Mouse (Mus musculus): ENCODE data around the gene Ppp6r2. TPM values are rescaled to one million over a fixed set of nuclear protein-coding genes. Genes with fewer than 3 reads are reported as not detected.

Ppp6r2 gene
- polyA plus RNA-seq, 1 experiment, result 29.1 TPM

DNA sequence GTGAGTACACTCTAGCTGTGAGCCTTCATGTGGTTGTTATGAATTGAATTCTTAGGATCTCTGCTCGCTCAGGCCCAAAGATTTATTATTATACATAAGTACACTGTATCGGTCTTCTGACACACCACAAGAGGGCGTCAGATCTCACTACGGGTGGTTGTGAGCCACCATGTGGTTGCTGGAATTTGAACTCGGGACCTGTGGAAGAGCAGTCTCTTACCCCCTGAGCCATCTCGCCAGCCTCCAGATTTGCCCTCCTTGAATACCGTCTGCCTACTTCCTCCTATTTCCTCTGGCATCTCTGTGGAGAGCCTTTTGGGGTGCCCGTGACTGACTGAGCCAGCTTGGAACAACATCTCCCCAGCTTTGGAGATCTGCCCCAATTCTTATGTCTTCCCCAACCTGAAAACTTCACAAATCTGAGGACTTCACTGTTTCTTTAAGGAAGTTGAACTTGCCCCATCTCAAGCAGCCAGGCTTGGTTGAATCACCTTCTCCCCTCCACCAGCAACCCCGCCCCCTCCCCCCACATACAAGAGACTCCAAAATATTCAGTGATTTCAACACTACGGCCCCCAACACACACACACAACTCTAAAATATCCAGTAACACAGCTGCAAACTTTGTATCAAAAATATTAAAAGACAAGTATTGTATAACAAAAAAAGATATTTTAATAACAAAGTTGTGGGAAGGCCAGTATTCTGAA lies 29.6 kb upstream of the Ppp6r2 start:
- DNase-seq (ENCODE audit: low spot score), result no peak

DNA sequence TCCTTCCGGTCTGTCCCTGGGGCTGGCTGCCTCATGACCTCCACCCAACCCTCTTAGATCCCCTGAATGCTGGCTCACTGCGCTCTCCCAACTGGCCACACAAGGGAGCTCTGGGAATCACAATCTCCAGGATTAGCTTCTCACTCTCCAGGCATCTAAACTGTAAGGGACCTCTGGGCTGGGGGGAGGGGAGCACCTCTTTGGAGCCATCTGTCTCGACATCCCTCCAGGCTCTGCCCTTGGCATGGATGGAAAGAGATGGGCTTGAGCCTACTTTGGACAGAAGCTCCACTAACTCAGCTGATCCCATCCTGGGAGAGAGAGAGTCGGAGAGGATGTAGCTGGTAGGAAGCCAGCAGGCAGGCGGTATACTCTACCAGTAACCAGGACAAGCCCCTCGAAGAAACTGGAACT lies 29.0 kb upstream of the Ppp6r2 start:
- no peak for DNase-seq (ENCODE audit: low spot score)

DNA sequence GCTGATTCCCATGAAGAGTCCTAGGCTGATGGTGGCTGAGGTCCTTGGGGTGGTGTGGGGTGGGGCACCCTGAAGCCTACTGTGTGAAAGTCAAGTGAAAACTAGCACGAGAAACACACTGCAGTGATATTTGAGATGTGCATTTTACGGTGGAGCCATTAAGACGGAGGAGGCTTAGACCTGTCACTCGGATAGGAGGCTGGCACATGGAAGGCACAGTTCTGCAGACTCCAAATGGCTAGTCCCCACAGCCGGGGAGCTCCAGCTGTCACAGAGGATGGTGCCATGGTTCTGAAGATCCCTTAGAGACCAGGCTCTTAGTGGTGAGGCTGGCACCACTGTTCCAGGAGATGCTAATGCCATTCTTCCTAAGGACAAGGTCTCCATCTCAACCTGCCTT lies 28.5 kb upstream of the Ppp6r2 start:
- no peak for DNase-seq (ENCODE audit: low spot score)

DNA sequence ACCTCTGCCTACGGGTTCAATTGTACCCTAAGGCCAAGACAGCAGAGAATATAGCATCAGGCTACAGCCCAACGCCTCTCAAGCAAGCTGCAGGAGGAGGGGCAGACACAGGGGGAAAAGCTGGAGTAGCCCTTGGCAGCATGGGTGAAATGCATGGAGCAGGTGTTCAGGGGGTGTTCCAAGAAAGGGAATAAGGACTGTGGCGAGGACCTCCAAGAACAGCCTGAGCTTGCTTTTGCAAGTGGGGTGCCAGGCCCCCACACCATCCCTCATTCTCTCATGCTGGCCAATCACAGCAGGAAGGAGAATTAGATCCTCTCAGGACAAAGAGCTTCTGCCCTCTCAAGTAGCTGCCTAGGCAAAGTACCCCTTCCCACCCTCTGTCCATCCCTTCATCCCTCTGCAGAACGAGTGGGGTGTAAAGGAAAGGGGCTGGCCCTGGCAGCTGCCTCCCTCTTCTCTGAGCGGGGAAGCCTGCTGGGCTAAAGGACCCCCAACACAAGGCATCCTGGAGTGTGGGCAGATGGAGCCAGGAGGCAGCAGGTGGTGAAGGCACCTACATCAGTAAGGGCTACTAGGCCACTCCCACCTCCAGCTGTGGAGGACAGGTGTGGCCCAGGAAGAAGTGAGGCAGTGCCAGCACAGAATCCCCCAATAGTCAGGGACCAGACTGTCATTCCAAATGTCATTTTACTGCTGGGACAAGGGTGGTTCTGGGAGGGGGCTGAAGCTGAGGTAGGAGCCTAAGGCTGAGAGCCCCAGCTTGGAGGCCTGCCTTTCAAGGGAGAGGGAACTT lies 27.0 kb upstream of the Ppp6r2 start:
- DNase-seq (ENCODE audit: low spot score), result no peak

DNA sequence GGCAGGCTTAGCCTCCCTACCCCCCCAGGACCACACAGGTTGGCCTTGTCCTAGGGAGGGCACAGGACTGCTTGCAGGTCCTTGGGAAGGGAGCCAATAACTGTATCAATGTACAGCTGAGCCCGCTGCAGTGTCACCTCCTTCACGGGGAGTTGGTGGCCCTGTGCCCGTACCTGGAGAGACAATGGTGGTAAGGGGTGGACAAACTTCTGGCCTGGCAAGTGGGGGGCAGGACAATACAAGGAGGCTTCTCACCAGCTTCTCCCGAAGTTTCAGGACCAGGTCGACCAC lies 26.5 kb upstream of the Ppp6r2 start:
- DNase-seq (ENCODE audit: low spot score), result no peak

DNA sequence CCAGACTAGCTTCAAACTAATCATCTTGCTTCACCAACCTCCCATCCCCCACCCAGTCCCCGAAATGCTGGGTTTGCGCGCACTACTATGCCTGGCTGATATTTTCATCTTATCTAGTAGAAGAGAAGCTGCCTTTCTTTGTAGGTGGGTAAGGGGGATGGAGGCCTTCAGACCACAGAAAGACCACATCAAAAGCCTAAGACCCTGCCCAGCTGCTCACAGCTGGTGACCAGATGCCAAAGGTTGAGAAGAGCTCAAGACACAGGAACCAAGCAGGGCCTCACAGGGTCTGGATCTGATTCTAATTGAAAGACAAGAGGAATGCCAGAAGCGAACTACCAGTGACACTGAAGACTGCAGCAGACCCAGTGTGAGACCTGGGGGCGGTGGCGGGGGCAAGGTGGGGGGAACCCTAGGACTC lies 16.1 kb upstream of the Ppp6r2 start:
- no peak for DNase-seq (ENCODE audit: low spot score)

DNA sequence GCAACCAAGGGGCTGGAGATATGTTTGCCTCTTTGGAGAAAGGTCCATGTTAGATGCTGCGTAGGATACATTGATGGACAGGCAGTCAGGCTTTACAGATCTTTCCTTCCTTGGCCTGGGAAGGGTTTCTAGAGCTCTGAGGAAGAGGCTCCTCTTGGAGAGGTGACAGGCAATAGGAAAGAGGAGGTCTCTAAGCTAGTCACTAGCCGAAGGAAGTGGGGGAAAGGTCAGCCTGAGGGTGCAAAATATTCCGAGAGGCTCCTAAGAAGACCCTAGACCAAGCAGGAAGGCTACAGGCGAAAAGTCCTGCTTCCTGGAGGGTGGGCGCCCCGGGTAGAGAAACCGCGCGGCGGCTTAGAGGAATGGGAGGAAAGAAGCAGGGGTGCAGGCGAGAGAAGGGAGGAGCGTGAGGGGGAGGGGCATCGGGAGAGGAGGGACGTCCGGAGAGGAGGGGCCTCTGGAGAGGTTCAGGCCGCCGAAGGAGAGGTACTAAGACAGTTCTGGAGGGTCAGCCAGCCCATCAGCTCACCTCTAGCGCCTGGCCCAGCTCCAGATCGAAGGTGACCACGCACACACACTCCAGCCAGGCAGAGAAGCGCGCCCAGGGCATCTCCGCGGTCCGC lies 15.6 kb upstream of the Ppp6r2 start:
- DNase-seq (ENCODE audit: low spot score), result peak; percentile 80

DNA sequence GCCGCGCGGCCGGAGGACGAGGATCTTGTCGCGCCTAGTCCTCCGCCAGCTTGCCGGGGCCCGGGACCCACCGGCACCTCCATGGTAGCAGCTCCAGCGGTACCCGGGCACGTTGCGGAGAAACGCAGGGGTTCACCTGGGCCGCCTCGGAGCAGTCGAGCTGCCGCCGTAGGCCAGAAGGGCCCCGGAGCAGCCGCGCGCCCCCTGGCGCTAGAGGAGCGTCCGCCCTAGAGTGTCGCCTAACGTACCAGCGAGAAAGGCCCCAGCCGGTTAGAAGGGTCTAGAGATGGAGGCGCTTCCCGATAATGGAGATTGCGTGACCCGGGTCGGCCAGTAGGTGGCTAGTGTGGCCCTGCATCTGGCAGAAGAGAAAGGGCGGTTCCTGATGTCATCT lies 15.0 kb upstream of the Ppp6r2 start, which contains the start of gene Dennd6b:
Gene Dennd6b, minus strand, starts transcription at position 184 of the 394 bp plus-strand sequence.
- peak; percentile 90 for DNase-seq (ENCODE audit: low spot score)

DNA sequence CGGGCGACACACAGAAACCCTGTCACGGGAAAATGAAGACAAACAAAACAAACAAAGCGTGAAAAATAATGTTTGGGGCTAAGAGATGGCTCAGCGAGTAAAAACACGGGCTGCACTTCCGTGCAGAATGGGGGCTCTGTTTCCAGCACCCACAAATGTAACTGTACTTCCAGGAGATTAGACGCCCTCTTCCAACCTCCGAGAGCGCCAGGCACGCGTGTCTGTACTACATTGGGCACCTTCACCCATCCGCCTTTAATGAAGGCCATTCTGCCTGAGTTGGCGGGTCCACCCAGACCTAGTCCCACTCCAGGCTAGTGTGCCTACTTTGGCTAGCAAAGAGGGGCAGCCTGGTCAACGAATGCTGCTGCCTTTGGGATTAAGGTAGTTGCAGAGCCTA lies 14.3 kb upstream of the Ppp6r2 start:
- no peak for DNase-seq (ENCODE audit: low spot score)

DNA sequence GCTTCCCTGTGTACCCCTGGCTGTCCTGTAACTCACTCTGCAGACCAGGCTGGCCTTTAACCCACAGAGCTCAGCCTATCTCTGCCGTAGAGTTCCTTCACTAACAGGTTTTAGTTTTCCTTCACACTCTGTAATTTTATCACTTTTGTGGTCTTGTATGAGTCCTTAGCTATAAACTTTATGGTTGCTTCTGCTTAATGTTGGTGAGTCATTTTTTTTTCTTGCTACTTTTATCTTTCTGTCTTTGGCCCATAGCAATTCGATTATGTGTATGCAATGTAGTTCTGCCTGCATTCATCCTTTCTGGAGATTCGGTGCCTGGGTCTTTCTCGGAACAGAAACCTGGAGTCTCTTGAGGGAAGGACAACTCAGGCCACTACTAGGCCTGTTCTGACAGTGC lies 3.9 kb upstream of the Ppp6r2 start:
- DNase-seq (ENCODE audit: low spot score), result no peak

DNA sequence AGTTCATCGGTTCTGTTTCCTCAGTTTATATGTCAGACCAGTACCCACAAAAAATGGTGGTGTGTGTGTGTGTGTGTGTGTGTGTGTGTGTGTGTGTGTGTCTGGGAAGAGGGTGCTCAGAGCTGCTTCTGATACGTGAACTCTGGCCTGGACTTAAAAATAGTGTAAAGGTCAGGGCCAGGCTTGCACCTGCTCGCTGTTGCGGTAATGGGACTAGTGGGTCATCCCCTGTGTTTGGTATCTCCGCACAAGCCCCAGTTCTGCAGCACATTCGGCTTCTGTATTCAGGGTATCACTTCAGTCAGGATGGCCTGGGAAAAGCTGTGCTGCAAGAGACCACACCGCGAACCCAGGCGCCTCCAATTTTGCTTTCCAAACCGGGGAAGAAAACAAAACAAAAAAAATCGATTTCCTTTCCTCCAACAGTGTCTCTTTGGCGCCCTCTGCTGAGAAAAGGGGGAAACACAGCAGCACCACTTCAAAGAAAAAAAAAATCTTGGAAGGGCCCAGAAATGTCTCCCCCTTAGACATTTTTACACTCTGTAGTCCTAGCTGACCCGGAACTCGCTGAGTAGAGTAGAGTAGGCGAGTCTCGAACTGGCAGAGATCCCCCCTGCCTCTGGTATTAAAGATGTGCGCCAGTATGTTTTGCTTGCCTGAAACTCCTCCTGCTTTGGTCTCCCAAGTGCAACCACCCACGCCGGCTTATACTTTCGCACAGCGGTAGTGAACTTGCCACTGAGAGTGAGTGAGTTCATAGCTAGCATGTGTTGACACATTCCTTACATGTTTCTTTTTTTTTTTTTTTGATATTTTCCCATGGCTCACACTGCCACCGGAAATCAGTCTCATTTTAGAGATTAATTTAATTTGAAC lies 1.2 kb upstream of the Ppp6r2 start:
- DNase-seq (ENCODE audit: low spot score), result peak; percentile 63

DNA sequence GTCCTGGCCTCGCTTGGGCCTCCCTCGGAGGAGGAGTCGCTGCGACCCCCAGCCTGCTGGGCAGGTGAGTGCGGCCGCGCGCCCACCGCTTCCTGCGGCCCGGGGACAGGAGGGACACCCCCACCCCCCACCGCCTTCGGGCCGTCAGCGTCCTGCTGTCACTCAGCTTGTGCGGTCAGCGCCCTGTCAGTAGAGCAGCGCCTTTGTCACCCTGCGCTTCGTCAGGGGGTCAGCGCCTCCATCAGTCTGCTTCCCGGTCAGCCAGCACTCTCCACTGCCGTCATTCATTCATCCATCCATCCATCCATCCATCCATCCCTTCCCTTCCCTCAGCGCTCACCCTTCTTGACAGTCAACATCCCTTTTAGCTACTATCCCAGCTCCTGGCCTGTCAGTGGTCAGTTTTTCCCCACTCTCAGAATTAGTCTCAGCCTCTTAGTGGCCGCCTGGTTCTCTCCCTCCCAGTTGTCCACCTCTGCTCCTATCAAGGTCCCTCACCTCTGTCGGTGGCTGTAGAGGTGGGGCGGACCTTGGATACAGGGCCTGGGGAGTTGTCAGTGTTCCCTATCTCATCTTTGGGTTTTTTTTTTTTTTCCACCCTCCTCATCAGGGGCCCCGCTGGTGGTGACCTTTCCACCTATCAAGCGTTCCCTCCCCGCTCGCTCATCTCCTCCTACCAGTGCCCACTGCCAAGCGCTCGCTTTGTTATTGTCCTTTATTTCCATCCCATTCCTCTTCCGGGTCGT lies 536 bp downstream of the Ppp6r2 start:
- DNase-seq (ENCODE audit: low spot score), result no peak

DNA sequence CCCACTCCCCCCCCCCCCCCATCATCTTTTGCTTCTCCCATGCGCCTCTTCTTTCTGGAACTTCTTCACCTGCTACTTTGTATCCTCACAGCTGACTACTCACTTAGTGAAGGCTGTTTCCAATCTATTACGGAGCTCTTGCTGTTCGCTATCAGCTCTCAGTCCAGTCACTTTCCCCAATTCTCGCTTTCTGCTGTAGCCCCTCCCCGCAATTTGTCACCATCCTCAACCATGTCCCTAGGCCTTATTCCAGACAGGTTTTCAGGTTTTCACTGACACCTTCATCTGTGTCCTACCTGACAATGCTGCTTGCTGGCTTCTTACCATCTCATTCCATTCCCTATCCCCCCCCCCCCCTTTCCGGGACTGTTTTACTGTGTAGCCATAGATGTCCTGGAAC lies 1.1 kb downstream of the Ppp6r2 start:
- DNase-seq (ENCODE audit: low spot score), result no peak

DNA sequence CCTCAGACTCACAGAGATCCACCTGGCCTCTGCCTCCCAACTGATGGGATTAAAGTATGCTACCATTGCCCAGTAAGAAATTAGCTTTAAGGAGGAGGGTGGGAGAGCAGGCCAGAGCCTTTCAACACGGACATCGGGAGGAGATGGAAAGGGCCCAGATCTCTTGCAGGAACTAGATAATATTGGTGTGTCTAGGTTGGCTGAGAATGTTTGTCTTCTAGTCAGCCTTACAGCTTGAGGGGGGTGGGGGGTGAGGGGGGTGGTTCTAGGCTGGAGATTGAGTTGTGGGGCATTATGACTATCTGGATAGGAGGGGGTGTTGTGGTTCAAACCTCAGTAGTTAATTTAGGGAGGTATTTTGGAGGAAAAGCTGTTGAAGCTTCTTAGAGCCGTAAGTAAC lies 2.2 kb downstream of the Ppp6r2 start:
- no peak for DNase-seq (ENCODE audit: low spot score)

DNA sequence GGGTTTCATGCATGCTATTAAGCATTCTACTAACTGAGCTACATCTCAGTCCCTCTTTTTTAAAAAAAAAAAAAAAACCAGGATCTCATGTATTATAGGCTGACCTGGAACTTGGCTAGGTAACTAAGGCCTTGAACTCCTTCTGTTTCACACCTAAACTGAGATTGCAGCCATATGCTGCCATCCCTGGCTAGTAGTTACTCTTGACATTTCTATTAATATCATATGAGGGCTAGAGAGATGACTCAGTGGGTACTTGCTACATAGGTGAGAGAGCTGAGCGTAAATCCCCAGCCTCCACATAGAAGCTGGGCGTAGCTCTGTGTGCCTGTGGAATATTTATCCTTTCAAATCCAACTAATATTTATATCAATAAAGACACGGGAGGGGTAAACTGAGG lies 3.6 kb downstream of the Ppp6r2 start:
- DNase-seq (ENCODE audit: low spot score), result no peak

DNA sequence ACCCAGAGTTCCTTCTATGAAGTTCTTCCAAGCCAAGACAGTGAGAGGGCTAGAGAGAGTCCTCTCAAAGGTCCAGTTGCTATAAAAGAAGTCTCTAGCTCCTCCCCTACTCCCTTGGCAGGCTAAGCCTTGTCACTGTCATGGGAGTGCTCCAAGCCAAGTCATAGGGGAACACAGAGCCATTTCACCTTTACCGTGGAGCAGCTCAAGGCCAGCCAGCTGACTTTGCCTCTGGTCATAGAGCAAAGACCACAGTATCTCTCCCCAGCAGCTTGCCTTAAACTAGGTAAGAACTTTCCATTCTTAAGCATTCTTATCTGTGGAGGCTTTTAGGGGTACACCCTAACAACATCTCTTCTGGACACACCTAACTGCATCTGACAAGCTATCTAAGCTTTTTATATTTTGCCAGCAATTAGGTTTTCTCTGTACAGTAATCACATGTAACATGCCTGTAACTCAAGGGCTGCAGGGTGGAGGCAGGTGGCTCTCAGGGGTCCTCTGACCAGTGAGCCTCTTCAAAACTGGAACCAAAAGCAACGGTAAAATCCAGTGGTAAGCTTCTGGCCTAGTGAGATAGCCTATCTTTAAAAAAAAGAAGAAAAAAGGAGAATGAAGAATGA lies 4.4 kb downstream of the Ppp6r2 start:
- DNase-seq (ENCODE audit: low spot score), result no peak

DNA sequence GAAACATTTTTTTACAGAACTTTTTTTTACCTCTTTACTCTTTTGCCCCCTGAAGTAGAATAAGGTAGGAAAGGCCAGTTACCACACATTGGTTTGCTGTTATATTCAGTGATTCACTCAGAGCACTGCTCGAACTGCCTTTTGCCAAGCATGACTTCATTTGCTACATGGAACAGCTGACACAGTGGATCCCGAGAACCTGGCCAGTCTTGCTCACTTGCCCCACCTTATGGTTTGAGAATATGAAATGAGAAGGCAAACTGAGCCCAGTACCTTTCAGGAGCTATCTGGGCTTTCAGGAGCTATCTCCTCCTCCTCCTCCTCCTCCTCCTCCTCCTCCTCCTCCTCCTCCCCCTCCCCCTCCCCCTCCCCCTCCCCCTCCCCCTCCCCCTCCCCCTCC lies 22.2 kb downstream of the Ppp6r2 start:
- no peak for DNase-seq (ENCODE audit: low spot score)

DNA sequence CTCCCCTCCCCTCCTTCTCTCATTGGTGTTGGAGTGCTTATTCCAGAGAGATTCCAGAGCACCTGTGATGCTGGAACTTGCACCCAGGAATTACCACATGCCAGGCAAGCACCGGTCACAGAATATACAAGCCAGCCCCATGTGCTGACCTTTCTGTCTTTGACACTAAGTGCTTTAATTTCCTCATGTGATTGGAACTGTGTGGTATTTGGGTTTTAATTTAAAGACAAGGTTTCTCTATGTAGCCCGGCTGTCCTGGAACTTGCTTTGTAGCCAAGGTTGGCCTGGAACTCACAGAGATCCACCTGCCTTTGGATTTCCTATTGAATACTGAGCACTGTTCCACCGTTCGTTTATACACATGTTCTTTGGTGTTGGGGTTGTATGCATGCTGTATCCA lies 22.7 kb downstream of the Ppp6r2 start:
- no peak for DNase-seq (ENCODE audit: low spot score)

DNA sequence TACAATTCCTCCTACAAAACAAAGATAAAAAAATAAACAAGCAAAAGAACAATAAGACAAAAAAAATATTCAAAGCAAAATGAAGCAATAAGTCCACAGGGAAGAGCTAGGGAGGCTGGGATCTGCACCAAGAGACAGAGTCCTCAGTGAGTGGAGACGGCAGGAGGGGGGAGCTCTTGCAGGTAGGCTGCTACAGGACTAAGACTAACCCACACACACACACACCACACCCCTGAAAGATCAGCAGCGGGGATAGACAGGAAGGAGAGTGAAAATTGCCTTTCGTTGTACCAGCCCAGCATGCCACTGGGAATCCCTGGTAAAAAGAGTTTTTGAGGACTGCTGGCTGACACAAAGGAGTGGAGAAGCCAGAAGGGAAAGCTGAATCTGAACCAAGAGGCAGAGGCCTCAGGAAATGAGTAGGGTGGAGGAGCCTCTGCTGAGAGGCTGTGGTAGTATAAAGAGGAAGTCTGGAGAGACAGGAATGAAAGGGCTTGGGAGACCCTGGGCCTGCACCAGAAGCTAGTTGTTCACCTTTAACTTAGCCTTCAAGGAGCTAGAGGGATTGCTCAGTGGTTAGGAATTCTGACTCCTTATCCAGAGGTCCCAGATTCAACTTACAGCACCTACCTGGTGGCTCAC lies 28.5 kb downstream of the Ppp6r2 start:
- no peak for DNase-seq (ENCODE audit: low spot score)

DNA sequence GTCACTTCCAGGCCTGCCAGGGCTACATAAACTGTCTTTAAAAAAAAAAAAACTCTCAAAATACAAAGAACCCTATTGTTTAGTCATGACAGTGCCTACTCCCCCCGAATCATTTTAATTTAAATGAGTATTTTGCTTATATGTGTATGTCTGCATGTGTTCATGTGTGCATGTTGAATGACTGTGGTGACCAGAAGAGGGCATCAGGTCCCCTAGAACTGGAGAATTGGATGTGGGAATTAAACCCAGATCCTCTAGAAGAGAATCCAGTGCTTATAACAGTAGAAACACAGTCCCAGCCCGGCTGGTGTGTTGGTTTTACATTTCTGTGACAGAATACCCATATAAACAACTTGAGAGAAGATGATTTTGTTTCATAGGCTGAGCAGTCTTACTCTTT lies 29.7 kb downstream of the Ppp6r2 start:
- no peak for DNase-seq (ENCODE audit: low spot score)

All from urinary bladder, adult 2 months (tissue).